Mouse (Mus musculus) thymus, adult 2 months (tissue): Measurements from ENCODE around the gene Mrps23. TPM values are rescaled to one million over a fixed set of nuclear protein-coding genes. Genes with fewer than 3 reads are reported as not detected.
"Not testable (repeated sequence)": the region's sequence is repeated elsewhere in the genome, so short reads cannot be mapped to it uniquely, and the experiment has no call there.

Experiments
- DNase-seq: peaks from one replicate; pipeline ENCODE4 v3.0.0; 2021
- H3K27ac ChIP-seq: fragments of 200-500 bp; 2 replicates; pipeline ENCODE4 v1.5.1; 2012; ENCODE audit warnings: low read length, control low read depth; ENCODE audit not compliant: control insufficient read depth, insufficient read depth
- H3K27me3 ChIP-seq: fragments of 200-500 bp; 2 replicates; pipeline ENCODE4 v1.6.1; 2012; ENCODE audit warnings: mild to moderate bottlenecking, low read length, moderate library complexity, mixed read lengths; ENCODE audit not compliant: control insufficient read depth, insufficient read depth
- H3K36me3 ChIP-seq: fragments of 200-500 bp; 2 replicates; pipeline ENCODE4 v1.6.1; 2012; ENCODE audit warnings: mild to moderate bottlenecking, low read length, moderate library complexity; ENCODE audit not compliant: control insufficient read depth, insufficient read depth
- H3K4me1 ChIP-seq: fragments of 200-500 bp; replicated peaks from 2 replicates; pipeline ENCODE4 v1.6.1; 2012; ENCODE audit warnings: low read length; ENCODE audit not compliant: control insufficient read depth, insufficient read depth
- H3K4me3 ChIP-seq: fragments of 200-500 bp; 2 replicates; pipeline ENCODE4 v1.5.1; 2012; ENCODE audit warnings: mild to moderate bottlenecking, low read length, control low read depth, moderate library complexity; ENCODE audit not compliant: control insufficient read depth, insufficient read depth
- CTCF ChIP-seq: fragments of 200-500 bp; IDR thresholded peaks from 2 replicates; pipeline ENCODE4 v1.5.1; 2012; ENCODE audit warnings: mild to moderate bottlenecking, control low read depth, low read length, moderate library complexity, borderline replicate concordance; ENCODE audit not compliant: control insufficient read depth, poor library complexity, insufficient read depth; ENCODE audit errors: extremely low read depth
- POLR2A ChIP-seq: fragments of 200-500 bp; IDR thresholded peaks from 2 replicates; pipeline ENCODE4 v1.6.1; 2012; ENCODE audit warnings: mild to moderate bottlenecking, low read length, control low read depth, moderate library complexity; ENCODE audit not compliant: control insufficient read depth, poor library complexity, insufficient read depth; ENCODE audit errors: extremely low read depth
- WGBS: fragments of 180-500 bp; shearing (Covaris S2); methylation state at CpG from one replicate; pipeline ENCODE4 v1.1.7; 2018; 5-methylcytosine and 5-hydroxymethylcytosine counted together
- polyA plus RNA-seq: library from polyadenylated mRNA; depleted of rRNA; stranded (reverse); fragments of >200 nt; gene quantifications from 2 replicates; pipeline ENCODE4 v1.2.3, GENCODE M21; 2012

Mrps23 gene
- polyA plus RNA-seq, 1 experiment = 47.6 TPM

GRCm38 (mm10) chr11:88193098-88193823, 10.9 kb upstream of the Mrps23 start:
- H3K27me3 ChIP-seq = no peaks in the 10 kb centered on the region; the same call in 1 of the 2 replicates
- TF ChIP-seq CTCF = no peak
- WGBS = 26% methylated on average over 34 of the region's 34 CpGs
- 0 out of 2 replicates have a peak overlapping the region, but pooled peaks have one; percentile 2 for H3K4me3 ChIP-seq
- no peak overlapping the region for H3K27ac ChIP-seq
- DNase-seq = no peak
- peaks cover 24% of the 10 kb centered on the region for H3K4me1 ChIP-seq
- no peaks in the 10 kb centered on the region for H3K36me3 ChIP-seq

- peak; percentile 41 for DNase-seq
- TF ChIP-seq CTCF (no peak), POLR2A (no peak)
- peak overlapping the region; percentile 49 for H3K4me3 ChIP-seq
- H3K36me3 ChIP-seq = no peaks in the 10 kb centered on the region
- no peaks in the 10 kb centered on the region; the same call in 1 of the 2 replicates for H3K27me3 ChIP-seq
- no peak overlapping the region for H3K27ac ChIP-seq
- peaks cover 24% of the 10 kb centered on the region for H3K4me1 ChIP-seq
- 10% methylated on average over 29 of the region's 29 CpGs for whole genome bisulfite sequencing
These were observed 10.1 kb upstream of the Mrps23 start for GRCm38 (mm10) chr11:88193824-88194696.

GRCm38 (mm10) chr11:88195699-88196098, 8.5 kb upstream of the Mrps23 start:
- not testable (repeated sequence) for H3K4me3 ChIP-seq, H3K36me3 ChIP-seq, H3K27ac ChIP-seq, H3K27me3 ChIP-seq, DNase-seq
- 92% methylated on average over 3 of the region's 3 CpGs for WGBS
- peaks cover 24% of the 10 kb centered on the region for H3K4me1 ChIP-seq

GRCm38 (mm10) chr11:88197153-88197576, 7.0 kb upstream of the Mrps23 start:
- Histone ChIP-seq H3K4me3 (no peak overlapping the region), H3K27ac (no peak overlapping the region), H3K36me3 (no peaks in the 10 kb centered on the region), H3K4me1 (peaks cover 24% of the 10 kb centered on the region), H3K27me3 (no peaks in the 10 kb centered on the region; the same call in 1 of the 2 replicates)
- no peak for DNase-seq
- 5% methylated on average over 2 of the region's 2 CpGs for WGBS
- TF ChIP-seq CTCF (no peak), POLR2A (no peak)

GRCm38 (mm10) chr11:88198223-88198622, 6.0 kb upstream of the Mrps23 start:
- no peak for DNase-seq
- H3K4me3 ChIP-seq = no peak overlapping the region
- WGBS = 74% methylated on average over 4 of the region's 4 CpGs
- no peaks in the 10 kb centered on the region; the same call in 1 of the 2 replicates for H3K27me3 ChIP-seq
- no peak overlapping the region for H3K27ac ChIP-seq
- TF ChIP-seq CTCF (no peak), POLR2A (no peak)
- H3K4me1 ChIP-seq = peaks cover 14% of the 10 kb centered on the region
- H3K36me3 ChIP-seq = no peaks in the 10 kb centered on the region

GRCm38 (mm10) chr11:88201172-88201571, 3.0 kb upstream of the Mrps23 start:
- peaks cover 8% of the 10 kb centered on the region for H3K4me1 ChIP-seq
- H3K36me3 ChIP-seq = no peaks in the 10 kb centered on the region
- H3K27ac ChIP-seq = no peak overlapping the region
- H3K27me3 ChIP-seq = no peaks in the 10 kb centered on the region
- H3K4me3 ChIP-seq = no peak overlapping the region
- TF ChIP-seq CTCF = no peak
- TF ChIP-seq POLR2A = no peak
- 92% methylated on average over 2 of the region's 2 CpGs for WGBS
- DNase-seq = no peak
